Mouse (Mus musculus) CH12.LX (cell line): ENCODE results near the gene Pxdc1. TPM values are rescaled to one million over a fixed set of nuclear protein-coding genes. Genes with fewer than 3 reads are reported as not detected.

Experiments used
- DNase-seq: peaks from one replicate; pipeline ENCODE4 v3.0.0-alpha.2; 2013; ENCODE audit errors: extremely low read depth
- H3K27ac ChIP-seq: 2 replicates; pipeline ENCODE4 v1.5.1; 2012; ENCODE audit warnings: low read depth, mild to moderate bottlenecking, control low read depth, moderate library complexity; ENCODE audit not compliant: insufficient read depth
- H3K27me3 ChIP-seq: replicated peaks from 2 replicates; pipeline ENCODE3; 2012; ENCODE audit warnings: inconsistent platforms
- H3K36me3 ChIP-seq, 2 experiments: replicated peaks in 1 of 2; 2 replicates each; pipeline versions ENCODE3 to v1.6.1; 2012; ENCODE audit warnings: inconsistent platforms in 1 of 2, low read length in 1 of 2, mild to moderate bottlenecking in 1 of 2, mixed read lengths in 1 of 2, moderate library complexity in 1 of 2; ENCODE audit not compliant: control insufficient read depth in 1 of 2, insufficient read depth in 1 of 2
- H3K4me1 ChIP-seq, 2 experiments: 2 replicates each; pipeline ENCODE4 v1.6.1; 2012; ENCODE audit warnings: inconsistent platforms in 1 of 2, moderate library complexity in 1 of 2; ENCODE audit not compliant: insufficient read depth in 2 of 2, control insufficient read depth in 1 of 2
- H3K4me2 ChIP-seq: 2 replicates; pipeline ENCODE4 v1.6.1; 2012; ENCODE audit warnings: low read depth, mild to moderate bottlenecking, control low read depth; ENCODE audit not compliant: poor library complexity, insufficient read depth, severe bottlenecking
- H3K4me3 ChIP-seq, 3 experiments: fragments of 150-350 bp in 1 of 3; sonication (generic) in 1 of 3; replicated peaks in 1 of 3; 2 replicates each; pipeline versions ENCODE3 to v1.5.1; 2011 to 2012; ENCODE audit warnings: low read depth in 2 of 3, low read length in 2 of 3, mild to moderate bottlenecking in 2 of 3, moderate library complexity in 2 of 3, control low read depth in 1 of 3, improper control_type of control experiment in 1 of 3, inconsistent platforms in 1 of 3, mixed read lengths in 1 of 3; ENCODE audit not compliant: poor library complexity in 1 of 3
- H3K79me2 ChIP-seq: replicated peaks from 2 replicates; pipeline ENCODE4 v1.6.1; 2012; ENCODE audit warnings: mild to moderate bottlenecking, moderate library complexity; ENCODE audit not compliant: control insufficient read depth, poor library complexity, insufficient read depth, severe bottlenecking; ENCODE audit errors: extremely low read depth
- H3K9ac ChIP-seq: 2 replicates; pipeline ENCODE4 v1.6.1; 2012; ENCODE audit warnings: low read depth, mild to moderate bottlenecking, control low read depth, moderate library complexity; ENCODE audit not compliant: insufficient read depth
- H3K9me3 ChIP-seq: replicated peaks from 2 replicates; pipeline ENCODE3; 2012; ENCODE audit warnings: low read length, inconsistent platforms, mixed read lengths
- BHLHE40 ChIP-seq: IDR thresholded peaks from 2 replicates; pipeline ENCODE4 v1.6.1; 2011; ENCODE audit warnings: mild to moderate bottlenecking, low read depth, low read length, improper control_type of control experiment
- CHD1 ChIP-seq: IDR thresholded peaks from 2 replicates; pipeline ENCODE4 v1.6.1; 2012; ENCODE audit warnings: low read depth, low read length, improper control_type of control experiment, inconsistent platforms
- CTCF ChIP-seq, 2 experiments: IDR thresholded peaks in 1 of 2; conservative IDR thresholded peaks in 1 of 2; 2 replicates each; pipeline ENCODE4 v1.5.1; 2011 to 2012; ENCODE audit warnings: low read depth in 2 of 2, low read length in 2 of 2, improper control_type of control experiment in 1 of 2, inconsistent platforms in 1 of 2, mild to moderate bottlenecking in 1 of 2, moderate library complexity in 1 of 2
- E2F4 ChIP-seq: IDR thresholded peaks from 2 replicates; pipeline ENCODE4 v1.6.1; 2011; ENCODE audit warnings: low read depth, low read length, improper control_type of control experiment; ENCODE audit not compliant: insufficient replicate concordance
- EP300 ChIP-seq: IDR thresholded peaks from 2 replicates; pipeline ENCODE4 v1.6.1; 2011; ENCODE audit warnings: low read length, improper control_type of control experiment
- ETS1 ChIP-seq: conservative IDR thresholded peaks from 2 replicates; pipeline ENCODE4 v1.6.1; 2012; ENCODE audit warnings: low read depth, mild to moderate bottlenecking, inconsistent platforms, low read length, improper control_type of control experiment, moderate library complexity
- GABPA ChIP-seq: IDR thresholded peaks from 2 replicates; pipeline ENCODE4 v1.6.1; 2012; ENCODE audit warnings: low read depth, low read length, improper control_type of control experiment, inconsistent platforms; ENCODE audit not compliant: insufficient replicate concordance
- HCFC1 ChIP-seq: IDR thresholded peaks from 2 replicates; pipeline ENCODE4 v1.6.1; 2012; ENCODE audit warnings: low read depth, mild to moderate bottlenecking, inconsistent platforms, low read length, improper control_type of control experiment
- IRF4 ChIP-seq: IDR thresholded peaks from 2 replicates; pipeline ENCODE4 v1.6.1; 2014; ENCODE audit warnings: low read depth, mild to moderate bottlenecking, inconsistent platforms, low read length, improper control_type of control experiment
- JUND ChIP-seq: conservative IDR thresholded peaks from 2 replicates; pipeline ENCODE4 v1.6.1; 2011; ENCODE audit warnings: low read depth, low read length, improper control_type of control experiment
- KAT2A ChIP-seq: IDR thresholded peaks from 2 replicates; pipeline ENCODE4 v1.6.1; 2012; ENCODE audit warnings: low read length, improper control_type of control experiment, inconsistent platforms; ENCODE audit not compliant: insufficient replicate concordance
- MAX ChIP-seq: IDR thresholded peaks from 2 replicates; pipeline ENCODE4 v1.6.1; 2011; ENCODE audit warnings: low read length, improper control_type of control experiment
- MAZ ChIP-seq: IDR thresholded peaks from 2 replicates; pipeline ENCODE4 v1.6.1; 2012; ENCODE audit warnings: low read depth, mild to moderate bottlenecking, inconsistent platforms, low read length, improper control_type of control experiment, moderate library complexity
- MEF2A ChIP-seq: IDR thresholded peaks from 2 replicates; pipeline ENCODE4 v1.6.1; 2014; ENCODE audit warnings: low read depth, mild to moderate bottlenecking, inconsistent platforms, low read length, improper control_type of control experiment, borderline replicate concordance
- MYC ChIP-seq: IDR thresholded peaks from 2 replicates; pipeline ENCODE4 v1.6.1; 2011; ENCODE audit warnings: low read depth, mild to moderate bottlenecking, improper control_type of control experiment, low read length
- POLR2A ChIP-seq: IDR thresholded peaks from 2 replicates; pipeline ENCODE4 v1.6.1; 2011; ENCODE audit warnings: low read depth, mild to moderate bottlenecking, improper control_type of control experiment, low read length
- SIN3A ChIP-seq: IDR thresholded peaks from 2 replicates; pipeline ENCODE4 v1.6.1; 2012; ENCODE audit warnings: low read length, improper control_type of control experiment, inconsistent platforms
- TBP ChIP-seq: conservative IDR thresholded peaks from 2 replicates; pipeline ENCODE4 v1.6.1; 2011; ENCODE audit warnings: low read depth, low read length, improper control_type of control experiment
- TCF12 ChIP-seq: IDR thresholded peaks from 2 replicates; pipeline ENCODE4 v1.6.1; 2014; ENCODE audit warnings: low read depth, mild to moderate bottlenecking, inconsistent platforms, low read length, improper control_type of control experiment
- USF1 ChIP-seq: IDR thresholded peaks from 2 replicates; pipeline ENCODE4 v1.6.1; 2014; ENCODE audit warnings: low read depth, mild to moderate bottlenecking, inconsistent platforms, low read length, improper control_type of control experiment
- ZKSCAN1 ChIP-seq: IDR thresholded peaks from 2 replicates; pipeline ENCODE4 v1.6.1; 2012; ENCODE audit warnings: low read depth, inconsistent platforms, low read length, improper control_type of control experiment, borderline replicate concordance
- dilution Hi-C: fragments of 300-500 bp; cut with MboI; formaldehyde crosslinking; loops from 2 replicates; pipeline ENCODE4 v1.14.3; 2020; ENCODE audit warnings: low sequenced_read_pairs; ENCODE audit not compliant: extremely low pct_unique_long_range_greater_than_20kb, extremely low pct_ligation_motif_present
- in situ Hi-C: fragments of 300-500 bp; cut with MboI; formaldehyde crosslinking; loops from 3 replicates; pipeline ENCODE4 v1.14.3; 2019; ENCODE audit warnings: low sequenced_read_pairs, low pct_ligation_motif_present, low pct_unique_long_range_greater_than_20kb, mixed read lengths
- polyA plus RNA-seq: library from polyadenylated mRNA; unstranded; fragments of >175 nt; gene quantifications from 2 replicates; pipeline ENCODE4 v1.2.1, GENCODE M21; 2012; ENCODE audit warnings: low read depth; ENCODE audit not compliant: insufficient read length
- total RNA-seq, 2 experiments: library from RNA; depleted of rRNA; stranded (reverse); fragments of 300-350 nt in 1 of 2; fragments of >200 nt in 1 of 2; gene quantifications; 2 replicates each; pipeline ENCODE4 v1.2.3; 2012 to 2014

Gene Pxdc1
- total and polyA plus RNA-seq, 3 experiments, result not detected

DNA sequence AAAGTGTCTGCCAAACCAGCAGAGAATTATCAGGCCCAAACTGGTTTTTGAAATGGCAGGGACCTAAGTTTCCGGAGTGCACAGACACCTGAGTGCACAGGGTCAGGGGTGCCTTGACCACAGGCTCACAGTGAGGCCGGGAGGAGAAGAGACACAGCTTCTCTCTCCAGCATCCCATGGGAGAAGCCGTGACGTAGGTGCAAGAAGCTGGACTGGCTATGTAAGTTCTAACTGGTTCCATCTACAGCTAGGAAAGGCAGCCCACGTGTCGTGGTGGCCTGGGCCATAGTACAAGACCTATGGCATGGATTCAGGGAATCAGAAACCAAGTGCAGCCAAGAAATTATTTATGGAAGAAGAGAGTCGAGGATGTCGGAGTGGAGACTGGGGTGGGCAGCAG is 6.1 kb downstream of the Pxdc1 start (continued):
- TF ChIP-seq SIN3A (no peak), USF1 (no peak), TCF12 (no peak)
- TF ChIP-seq, all 38 proteins: peak for 0

DNA sequence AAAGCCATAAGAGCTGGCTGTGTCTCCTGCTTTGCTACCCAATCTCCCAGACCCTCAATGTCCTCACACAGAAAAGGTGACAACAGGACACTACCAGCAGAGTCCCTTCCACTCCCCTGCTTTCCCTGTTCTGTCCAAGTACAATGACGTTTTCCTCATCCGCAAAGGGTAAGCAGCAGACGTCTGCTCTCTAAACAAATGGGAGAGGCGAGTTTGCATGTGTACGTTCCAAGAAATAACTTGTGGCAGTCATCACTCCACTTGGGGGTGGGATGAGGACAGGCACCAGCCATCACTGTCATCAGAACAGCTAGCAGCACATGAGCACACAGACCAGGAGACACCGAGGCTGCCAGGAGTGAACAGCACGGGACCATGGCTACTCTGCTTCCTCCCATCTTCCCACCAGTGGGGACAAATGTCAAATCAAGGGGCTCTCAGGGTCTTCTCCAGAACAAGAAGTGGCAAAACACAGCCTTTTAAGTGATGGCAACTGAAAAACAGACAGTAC is 7.0 kb downstream of the Pxdc1 start:
- Histone ChIP-seq H3K4me3 (no peak overlapping the region), H3K36me3 (no peaks in the 10 kb centered on the region), H3K4me1 (peaks cover 0 to 34% of the 10 kb centered on the region in 2 experiments; a peak in 2 of 4 replicates), H3K4me2 (no peak overlapping the region), H3K79me2 (no peaks in the 10 kb centered on the region), H3K27ac (no peak overlapping the region), H3K9me3 (peaks cover 4% of the 10 kb centered on the region), H3K27me3 (no peaks in the 10 kb centered on the region), H3K9ac (no peak overlapping the region)
- TF ChIP-seq ETS1, result no peak
- TF ChIP-seq MYC, result no peak
- no peak for TF ChIP-seq E2F4
- TF ChIP-seq BHLHE40, result no peak
- TF ChIP-seq TCF12, result no peak
- dilution Hi-C loops, result no loop called here
- no peak for DNase-seq
- in situ Hi-C loops, result loop anchor here (5.0 kb wide), 1 partner anchor 211 kb away; no protein-coding TSS in a partner anchor

DNA sequence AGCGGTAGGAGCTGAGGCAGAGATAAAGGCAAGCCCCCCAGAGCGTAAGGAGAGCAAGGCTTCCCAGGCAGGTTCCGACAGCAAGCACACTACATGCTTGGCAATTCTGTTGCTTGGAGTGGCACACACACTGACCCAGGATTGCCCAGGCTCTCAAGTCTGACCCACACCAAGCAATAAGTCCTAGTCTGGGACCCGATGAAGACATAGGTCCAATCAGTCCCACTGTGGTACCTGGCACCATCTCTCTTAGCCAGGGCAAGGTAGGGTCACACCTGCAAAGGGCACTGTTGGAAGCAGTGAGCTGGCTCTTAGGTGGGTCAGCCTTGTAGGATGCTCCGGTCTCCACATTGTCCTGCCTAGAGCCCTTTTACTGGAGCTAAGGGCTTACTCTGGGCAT is 7.8 kb downstream of the Pxdc1 start:
- H3K27me3 ChIP-seq, result no peaks in the 10 kb centered on the region
- no peaks in the 10 kb centered on the region for H3K9me3 ChIP-seq
- H3K79me2 ChIP-seq, result no peaks in the 10 kb centered on the region
- dilution Hi-C loops (no loop called here), in situ Hi-C loops (loop anchor here (5.0 kb wide), 1 partner anchor 212 kb away; no protein-coding TSS in a partner anchor)
- H3K9ac ChIP-seq, result no peak overlapping the region
- no peak overlapping the region for H3K27ac ChIP-seq
- no peak for TF ChIP-seq CHD1
- no peak for TF ChIP-seq KAT2A
- no peak for TF ChIP-seq HCFC1
- no peak for TF ChIP-seq MEF2A
- TF ChIP-seq JUND, result no peak
- no peak for TF ChIP-seq ZKSCAN1
- TF ChIP-seq POLR2A, result no peak
- TF ChIP-seq EP300, result no peak
- TF ChIP-seq IRF4, result no peak
- no peak for TF ChIP-seq MAX
- no peak for TF ChIP-seq CTCF (conservative IDR thresholded peaks at IDR 0.05 in 1 of 2, IDR thresholded peaks at IDR 0.05 in 1 of 2; ENCODE audit: low read depth in 2 of 2, low read length in 2 of 2)
- no peak for TF ChIP-seq MAZ
- TF ChIP-seq TBP, result no peak
- no peak for TF ChIP-seq GABPA
- H3K36me3 ChIP-seq, result no peaks in the 10 kb centered on the region
- H3K4me2 ChIP-seq, result no peak overlapping the region
- DNase-seq, result no peak
- H3K4me3 ChIP-seq, result no peak overlapping the region
- H3K4me1 ChIP-seq, result peaks cover 0 to 37% of the 10 kb centered on the region in 2 experiments; a peak in 2 of 4 replicates
